Mouse (Mus musculus) lung, adult 2 months (tissue): ENCODE results near the gene Iglon5. TPM values are rescaled to one million over a fixed set of nuclear protein-coding genes. Genes with fewer than 3 reads are reported as not detected.

Source experiments
- DNase-seq: peaks from one replicate; pipeline ENCODE4 v3.0.0; 2022
- H3K4me1 ChIP-seq: fragments of 200-500 bp; 2 replicates; pipeline ENCODE4 v1.6.1; 2011; ENCODE audit warnings: low read length; ENCODE audit not compliant: control insufficient read depth, insufficient read depth
- H3K4me3 ChIP-seq: fragments of 200-500 bp; replicated peaks from 2 replicates; pipeline ENCODE3; 2011; ENCODE audit warnings: low read depth, mild to moderate bottlenecking, control low read depth, low read length; ENCODE audit errors: extremely low read depth
- CTCF ChIP-seq: fragments of 200-500 bp; IDR thresholded peaks from 2 replicates; pipeline ENCODE4 v1.5.1; 2011; ENCODE audit warnings: mild to moderate bottlenecking, low read length, control low read depth; ENCODE audit not compliant: insufficient read depth
- POLR2A ChIP-seq: fragments of 200-500 bp; IDR thresholded peaks from 2 replicates; pipeline ENCODE4 v1.6.1; 2011; ENCODE audit warnings: low read depth, mild to moderate bottlenecking, control low read depth, low read length, borderline replicate concordance; ENCODE audit errors: extremely low read depth
- WGBS: fragments of 180-500 bp; shearing (Covaris S2); methylation state at CpG from one replicate; pipeline ENCODE4 v1.1.7; 2018; 5-methylcytosine and 5-hydroxymethylcytosine counted together
- polyA plus RNA-seq: library from polyadenylated mRNA; depleted of rRNA; stranded (reverse); fragments of >200 nt; gene quantifications from 2 replicates; pipeline ENCODE4 v1.2.3, GENCODE M21; 2012; rRNA removed

Iglon5 gene
- 0.85 and 1.0 TPM in 2 replicates for polyA plus RNA-seq

DNA sequence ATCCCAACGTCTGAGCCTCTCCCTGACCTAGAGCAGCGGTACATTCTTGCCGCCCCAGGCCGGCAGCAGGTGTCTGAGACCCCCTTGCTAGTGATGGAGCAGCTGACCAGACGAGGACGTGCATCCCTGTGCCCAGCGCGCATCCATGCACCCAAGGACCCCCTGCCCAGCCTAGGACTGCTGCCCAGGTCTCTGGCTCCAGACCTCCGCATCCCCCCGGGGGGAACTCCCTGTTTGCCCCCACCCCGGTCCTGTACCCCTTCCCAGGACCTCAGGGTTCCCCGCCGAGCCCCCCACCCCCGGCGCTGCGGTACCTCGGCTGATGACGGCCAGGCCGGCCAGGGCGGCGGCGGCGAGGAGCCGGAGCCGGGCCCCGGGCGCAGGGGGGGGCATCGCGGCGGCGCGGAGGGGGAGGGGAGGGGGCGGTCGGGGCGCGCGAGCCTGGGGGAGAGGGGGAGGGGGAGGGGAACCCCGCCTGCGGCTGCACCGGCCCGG, at the start of gene Iglon5:
Gene Iglon5 (minus strand): TSS at position 445 of the 495 bp plus-strand sequence.
- WGBS: 3% methylated on average over 19 of the region's 41 CpGs
- no peak for TF ChIP-seq CTCF
- TF ChIP-seq POLR2A: no peak
- no peak within 1 kb of the TSS for H3K4me3 ChIP-seq
- H3K4me1 ChIP-seq: no peaks in the 10 kb centered on the region
- no peak for DNase-seq

DNA sequence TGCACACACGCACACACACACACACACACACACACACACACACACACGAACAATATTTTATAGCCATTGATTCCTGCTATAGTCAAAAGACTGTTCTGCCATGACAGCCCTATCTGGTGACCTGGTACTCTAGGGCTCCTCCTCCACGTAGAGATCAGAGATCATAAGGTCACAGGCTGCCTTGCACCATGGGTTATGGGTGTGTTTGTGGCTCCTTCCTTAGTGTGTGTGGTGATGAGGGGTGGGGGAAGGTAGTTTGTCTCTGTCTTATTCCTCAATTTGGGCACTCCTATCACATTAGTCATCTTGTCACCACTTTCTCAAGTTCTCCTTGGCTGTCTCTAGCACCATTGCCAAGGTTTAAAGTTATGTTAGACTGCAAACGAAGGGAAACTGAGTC, 48.6 kb upstream of the Iglon5 start:
- TF ChIP-seq CTCF: no peak
- TF ChIP-seq POLR2A: no peak
- no peaks in the 10 kb centered on the region for H3K4me1 ChIP-seq
- WGBS: 67% methylated on average over 4 of the region's 4 CpGs
- no peak for DNase-seq
- no peak overlapping the region for H3K4me3 ChIP-seq

DNA sequence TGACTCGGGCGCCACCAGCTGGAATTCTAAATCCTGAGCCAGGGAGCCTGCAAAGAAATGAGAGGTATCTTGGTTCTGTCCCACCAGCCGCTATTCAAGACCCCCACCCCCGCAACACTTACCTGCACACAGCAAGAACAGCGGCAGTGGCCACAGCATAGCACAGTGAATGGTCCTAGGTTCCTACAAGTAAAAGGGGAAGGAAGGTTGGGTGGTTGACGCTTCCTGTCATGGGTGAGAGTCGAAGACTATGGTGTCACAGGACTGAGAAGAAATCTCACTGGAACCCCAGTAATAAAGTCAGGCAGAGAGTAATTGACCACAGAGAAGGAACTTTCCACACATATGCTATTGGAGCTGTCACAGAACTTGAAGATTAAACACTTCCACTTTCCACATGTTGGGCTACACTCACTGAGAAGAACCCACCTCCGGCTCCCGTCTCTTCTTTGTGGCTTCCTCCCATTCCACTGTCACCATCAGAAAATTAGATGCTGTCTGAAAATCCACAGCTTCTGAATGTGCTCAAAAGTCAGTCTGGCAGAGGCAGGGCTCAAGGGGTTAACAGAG, 43.1 kb upstream of the Iglon5 start:
- Histone ChIP-seq H3K4me1 (no peaks in the 10 kb centered on the region), H3K4me3 (peak overlapping the region; percentile 2)
- 71% methylated on average over 9 of the region's 9 CpGs for WGBS
- TF ChIP-seq CTCF (no peak), POLR2A (no peak)
- no peak for DNase-seq

DNA sequence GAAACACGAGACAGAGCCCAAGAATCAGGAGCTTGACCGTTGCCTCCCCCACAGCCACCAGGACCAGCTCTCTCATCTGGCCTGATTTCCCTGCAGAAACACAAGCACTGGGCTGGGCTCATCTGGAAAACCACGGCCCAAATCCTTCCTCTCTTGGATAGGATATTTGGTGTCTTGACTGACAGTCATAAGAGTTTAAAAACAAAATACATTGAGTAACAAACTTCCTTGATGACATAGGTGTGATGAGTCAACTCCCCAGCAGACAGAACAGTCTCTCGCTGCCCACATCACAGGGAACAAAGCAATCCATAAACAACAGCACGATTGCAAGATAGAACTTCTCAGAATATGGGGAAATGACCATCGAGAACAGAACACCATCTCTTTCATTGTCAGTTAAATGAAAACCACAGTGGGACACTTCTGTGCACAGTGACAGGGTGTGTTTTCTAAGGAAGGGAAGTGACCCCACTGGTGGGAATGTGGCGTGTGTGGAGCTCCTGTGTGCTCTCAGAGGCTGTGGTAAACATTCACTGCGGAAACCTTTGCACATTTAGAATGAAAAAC, 40.4 kb upstream of the Iglon5 start:
- no peak for DNase-seq
- 53% methylated on average over 8 of the region's 8 CpGs for WGBS
- Histone ChIP-seq H3K4me1 (no peaks in the 10 kb centered on the region), H3K4me3 (no peak overlapping the region)
- TF ChIP-seq CTCF: no peak
- TF ChIP-seq POLR2A: no peak

DNA sequence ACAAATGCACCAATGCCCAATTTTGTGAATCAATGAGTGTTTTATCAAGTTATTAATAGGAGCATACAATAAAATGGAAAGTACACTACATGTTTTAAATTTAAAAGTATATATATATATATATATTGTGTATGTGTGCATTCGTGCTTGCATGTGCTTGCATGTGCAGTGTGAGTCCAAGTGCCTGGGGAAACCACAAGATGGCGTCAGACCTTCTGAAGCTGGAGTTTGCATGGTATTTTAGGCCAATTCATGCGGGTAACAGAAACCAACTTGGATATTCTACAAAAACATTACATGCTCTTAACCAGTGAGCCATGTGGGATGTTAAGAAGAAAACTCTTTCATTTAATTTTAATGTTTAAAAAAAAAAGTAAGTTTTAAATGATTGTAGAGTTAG, 35.4 kb upstream of the Iglon5 start:
- TF ChIP-seq POLR2A (no peak), CTCF (peak; percentile 32; the same call in 1 of the 2 replicates)
- 42% methylated on average over 3 of the region's 3 CpGs for whole genome bisulfite sequencing
- H3K4me3 ChIP-seq: no peak overlapping the region
- DNase-seq: no peak
- H3K4me1 ChIP-seq: no peaks in the 10 kb centered on the region

DNA sequence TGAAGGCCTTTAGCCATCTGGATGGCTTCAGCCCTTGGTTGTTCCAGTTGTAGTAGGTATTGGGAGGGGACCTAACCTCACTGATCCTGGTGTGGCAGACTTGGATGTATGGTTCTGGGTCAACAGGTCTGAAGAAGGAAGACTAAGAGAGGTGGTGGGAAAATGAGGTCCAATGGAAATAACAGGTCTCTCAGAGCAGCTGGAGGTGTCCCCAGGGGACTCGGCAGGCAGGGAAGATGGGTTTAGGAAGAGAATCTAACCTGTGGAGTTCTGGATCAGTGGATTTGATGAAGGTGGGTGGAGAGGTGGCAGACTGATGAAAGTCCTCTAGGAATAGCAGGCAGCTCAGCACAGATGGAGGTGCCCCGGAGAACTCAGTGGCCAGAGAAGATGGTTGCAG, 32.9 kb upstream of the Iglon5 start:
- WGBS: 85% methylated on average over 2 of the region's 2 CpGs
- no peak overlapping the region for H3K4me3 ChIP-seq

DNA sequence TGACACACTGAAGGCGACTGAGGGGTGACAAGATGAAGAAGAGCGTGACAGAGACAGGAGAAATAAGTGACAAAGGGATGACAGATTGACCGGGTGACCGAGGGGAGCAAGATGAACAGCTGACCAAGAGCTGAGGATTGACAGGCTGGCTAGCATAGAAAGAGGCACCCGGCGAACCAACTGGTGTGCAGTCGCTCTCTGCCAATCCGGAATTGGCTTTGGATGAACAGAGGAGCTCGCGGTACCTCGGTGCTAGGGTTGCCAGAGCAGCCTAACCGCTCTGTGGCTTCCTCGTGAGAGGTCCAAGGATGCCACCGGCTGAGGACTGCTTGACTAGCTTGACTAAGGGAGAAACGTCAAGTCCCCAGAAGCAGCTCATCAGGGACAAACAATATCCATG, 28.5 kb upstream of the Iglon5 start:
- no peak for TF ChIP-seq CTCF
- no peak for TF ChIP-seq POLR2A
- 82% methylated on average over 15 of the region's 15 CpGs for WGBS
- no peak for DNase-seq

More for the DNA sequence above, 32.9 kb upstream of the Iglon5 start:
- no peaks in the 10 kb centered on the region for H3K4me1 ChIP-seq
- no peak for DNase-seq
- no peak for TF ChIP-seq CTCF
- no peak for TF ChIP-seq POLR2A

DNA sequence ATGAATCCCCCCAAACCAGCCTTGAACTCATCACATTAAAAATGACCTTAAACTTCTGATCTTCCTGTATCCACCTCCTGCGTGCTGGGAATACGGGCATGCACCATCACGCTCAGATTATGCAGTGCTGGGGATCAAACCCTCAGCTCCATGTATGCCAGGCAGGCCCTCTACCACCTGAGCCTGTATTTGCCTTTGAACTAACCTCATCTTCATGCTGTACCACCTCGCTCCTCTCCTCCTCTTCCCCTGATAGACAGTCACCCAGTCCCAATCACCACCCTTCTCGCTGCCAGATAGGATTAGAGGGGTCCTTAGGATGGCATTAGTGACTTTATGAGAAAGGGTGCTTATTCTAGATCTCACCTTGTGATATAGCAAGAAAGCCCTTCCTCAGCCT, 25.2 kb upstream of the Iglon5 start:
- DNase-seq: no peak
- no peaks in the 10 kb centered on the region for H3K4me1 ChIP-seq
- TF ChIP-seq CTCF (no peak), POLR2A (no peak)
- WGBS: 77% methylated on average over 5 of the region's 5 CpGs
- no peak overlapping the region for H3K4me3 ChIP-seq

More for the DNA sequence above, 28.5 kb upstream of the Iglon5 start:
- H3K4me1 ChIP-seq: no peaks in the 10 kb centered on the region
- no peak overlapping the region for H3K4me3 ChIP-seq

DNA sequence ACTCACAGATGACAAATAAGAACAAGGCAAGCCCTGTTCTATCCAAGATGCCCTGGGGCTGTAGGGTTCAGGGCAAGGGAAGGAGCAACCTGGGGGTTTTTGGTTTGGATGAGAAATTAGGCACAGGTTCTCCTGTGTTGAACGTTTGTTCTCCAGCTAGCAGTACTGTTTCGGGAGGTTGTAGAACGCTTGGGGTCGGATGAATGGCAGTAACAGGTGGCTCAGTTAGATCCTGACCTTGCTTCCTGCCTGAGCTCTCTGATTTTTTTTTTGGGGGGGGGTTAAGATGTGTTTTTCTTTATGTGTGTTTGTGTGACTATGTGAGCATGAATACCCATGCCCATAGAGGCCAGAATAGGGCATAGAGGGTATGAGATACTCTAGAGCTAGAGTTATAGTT, 22.6 kb upstream of the Iglon5 start:
- no peaks in the 10 kb centered on the region for H3K4me1 ChIP-seq
- WGBS: 76% methylated on average over 4 of the region's 4 CpGs
- TF ChIP-seq CTCF: no peak
- H3K4me3 ChIP-seq: no peak overlapping the region
- no peak for DNase-seq
